Mouse (Mus musculus) MEL (cell line): ENCODE measurements around the gene Prdm11.

Source experiments
- CHD2 ChIP-seq: IDR thresholded peaks from 2 replicates; pipeline ENCODE4 v1.6.1; 2011; ENCODE audit warnings: low read length, improper control_type of control experiment
- CTCF ChIP-seq, 3 experiments: IDR thresholded peaks in 2 of 3; conservative IDR thresholded peaks in 1 of 3; 2 replicates each; pipeline ENCODE4 v1.5.1; 2011 to 2012; ENCODE audit warnings: low read length in 3 of 3, low read depth in 2 of 3, mild to moderate bottlenecking in 2 of 3, improper control_type of control experiment in 1 of 3, inconsistent platforms in 1 of 3, mixed read lengths in 1 of 3, moderate library complexity in 1 of 3; ENCODE audit not compliant: control insufficient read depth in 1 of 3, insufficient read depth in 1 of 3, poor library complexity in 1 of 3, severe bottlenecking in 1 of 3
- EP300 ChIP-seq, 2 experiments: IDR thresholded peaks; 2 replicates each; pipeline ENCODE4 v1.6.1; 2011; ENCODE audit warnings: improper control_type of control experiment in 2 of 2, low read length in 2 of 2, low read depth in 1 of 2, mild to moderate bottlenecking in 1 of 2
- ETS1 ChIP-seq: IDR thresholded peaks from 2 replicates; pipeline ENCODE4 v1.6.1; 2012; ENCODE audit warnings: low read depth, mild to moderate bottlenecking, inconsistent platforms, low read length, improper control_type of control experiment, moderate library complexity
- MXI1 ChIP-seq: IDR thresholded peaks from 2 replicates; pipeline ENCODE4 v1.6.1; 2011; ENCODE audit warnings: mild to moderate bottlenecking, low read depth, low read length, improper control_type of control experiment
- NELFE ChIP-seq: IDR thresholded peaks from 2 replicates; pipeline ENCODE4 v1.6.1; 2011; ENCODE audit warnings: low read depth, low read length, improper control_type of control experiment
- NRF1 ChIP-seq: IDR thresholded peaks from 2 replicates; pipeline ENCODE4 v1.6.1; 2014; ENCODE audit warnings: low read depth, mild to moderate bottlenecking, inconsistent platforms, low read length, improper control_type of control experiment, moderate library complexity; ENCODE audit not compliant: poor library complexity, insufficient read depth, severe bottlenecking
- POLR2A ChIP-seq, 2 experiments: IDR thresholded peaks; 2 replicates each; pipeline ENCODE4 v1.6.1; 2011 to 2012; ENCODE audit warnings: low read length in 2 of 2, mild to moderate bottlenecking in 2 of 2, control low read depth in 1 of 2, improper control_type of control experiment in 1 of 2, low read depth in 1 of 2, moderate library complexity in 1 of 2; ENCODE audit not compliant: control insufficient read depth in 1 of 2, insufficient read depth in 1 of 2, poor library complexity in 1 of 2
- RAD21 ChIP-seq: IDR thresholded peaks from 2 replicates; pipeline ENCODE4 v1.6.1; 2011; ENCODE audit warnings: mild to moderate bottlenecking, low read depth, low read length, improper control_type of control experiment
- SMC3 ChIP-seq: IDR thresholded peaks from 2 replicates; pipeline ENCODE4 v1.6.1; 2011; ENCODE audit warnings: low read depth, low read length, improper control_type of control experiment

- TF ChIP-seq CHD2, result no peak
- no peak for TF ChIP-seq EP300 (IDR thresholded peaks at IDR 0.05; ENCODE audit: low read depth in 1 of 2, low read length in 2 of 2)
- no peak for TF ChIP-seq NELFE
- TF ChIP-seq RAD21, result no peak
- no peak for TF ChIP-seq POLR2A (IDR thresholded peaks at IDR 0.05; ENCODE audit: control insufficient read depth in 1 of 2, insufficient read depth in 1 of 2, low read depth in 1 of 2, low read length in 2 of 2, poor library complexity in 1 of 2)
- TF ChIP-seq CTCF (IDR thresholded peaks at IDR 0.05 in 2 of 3, conservative IDR thresholded peaks at IDR 0.05 in 1 of 3; ENCODE audit: control insufficient read depth in 1 of 3, insufficient read depth in 1 of 3, low read depth in 2 of 3, low read length in 3 of 3, poor library complexity in 1 of 3, severe bottlenecking in 1 of 3), result no peak
- no peak for TF ChIP-seq NRF1
- TF ChIP-seq ETS1, result no peak
- TF ChIP-seq MXI1, result no peak
- TF ChIP-seq SMC3, result no peak
These were observed 125.3 kb downstream of the Prdm11 start for GRCm38 (mm10) chr2:92920709-92921108.
